Mouse (Mus musculus): ENCODE measurements around the gene Gabarapl2. TPM values are rescaled to one million over a fixed set of nuclear protein-coding genes. Genes with fewer than 3 reads are reported as not detected.
A peak's percentile ranks its signal among the peaks of the same experiment; 100 is the strongest.

Gabarapl2 gene
- polyA plus RNA-seq, 1 experiment from 2014 or later, result 182 TPM

- Histone ChIP-seq H3K4me2 (ENCODE audit: low read depth, severe bottlenecking) (peak overlapping the region; percentile 92), H3K4me3 (ENCODE audit: low read depth, low read length) (peak overlapping the region; percentile 78), H3K36me3 (ENCODE audit: control insufficient read depth, insufficient read depth, low read length) (peaks cover 3% of the 10 kb centered on the region; the same call in 1 of the 2 replicates), H3K27ac (replicated peaks; ENCODE audit: low read depth, low read length) (no peak overlapping the region), H3K9ac (ENCODE audit: low read length) (peak overlapping the region; percentile 61), H3K4me1 (ENCODE audit: control insufficient read depth, insufficient read depth, low read length) (peaks cover 9% of the 10 kb centered on the region), H3K27me3 (ENCODE audit: control insufficient read depth, insufficient read depth, low read length) (no peaks in the 10 kb centered on the region), H3K9me3 (ENCODE audit: control insufficient read depth, low read length) (no peaks in the 10 kb centered on the region)
- 0 out of 2 replicates have a peak, but pooled peaks have one; percentile 14 for ATAC-seq (ENCODE audit: insufficient number of reproducible peaks, low FRiP score, low TSS enrichment, low read depth)
- DNase-seq (ENCODE audit: low spot score), result peak; percentile 65
- WGBS, result 0% methylated on average over 23 of the region's 23 CpGs
These were observed 575 bp downstream of the Gabarapl2 start for GRCm38 (mm10) chr8:111941101-111941454.

- Histone ChIP-seq H3K27ac (replicated peaks; ENCODE audit: low read depth, low read length) (no peak overlapping the region), H3K27me3 (ENCODE audit: control insufficient read depth, insufficient read depth, low read length) (no peaks in the 10 kb centered on the region), H3K4me2 (ENCODE audit: low read depth, severe bottlenecking) (no peak overlapping the region), H3K9ac (ENCODE audit: low read length) (no peak overlapping the region), H3K4me3 (ENCODE audit: low read depth, low read length) (no peak overlapping the region), H3K4me1 (ENCODE audit: control insufficient read depth, insufficient read depth, low read length) (peaks cover 9% of the 10 kb centered on the region), H3K9me3 (ENCODE audit: control insufficient read depth, low read length) (no peaks in the 10 kb centered on the region), H3K36me3 (ENCODE audit: control insufficient read depth, insufficient read depth, low read length) (peaks cover 6% of the 10 kb centered on the region; the same call in 1 of the 2 replicates)
- ATAC-seq (ENCODE audit: insufficient number of reproducible peaks, low FRiP score, low TSS enrichment, low read depth) (no peak), DNase-seq (ENCODE audit: low spot score) (no peak)
- WGBS, result 87% methylated on average over 2 of the region's 2 CpGs
These were observed 3.0 kb downstream of the Gabarapl2 start for GRCm38 (mm10) chr8:111943544-111943943.

GRCm38 (mm10) chr8:111947144-111947543, 6.6 kb downstream of the Gabarapl2 start:
- no peaks in the 10 kb centered on the region for H3K27me3 ChIP-seq (ENCODE audit: control insufficient read depth, insufficient read depth, low read length)
- WGBS, result 89% methylated on average over 2 of the region's 2 CpGs

GRCm38 (mm10) chr8:111947954-111948353, 7.5 kb downstream of the Gabarapl2 start:
- WGBS, result 94% methylated on average over 8 of the region's 8 CpGs
- Histone ChIP-seq H3K27ac (replicated peaks; ENCODE audit: low read depth, low read length) (no peak overlapping the region), H3K9me3 (ENCODE audit: control insufficient read depth, low read length) (no peaks in the 10 kb centered on the region), H3K9ac (ENCODE audit: low read length) (no peak overlapping the region), H3K4me2 (ENCODE audit: low read depth, severe bottlenecking) (no peak overlapping the region), H3K36me3 (ENCODE audit: control insufficient read depth, insufficient read depth, low read length) (peaks cover 10% of the 10 kb centered on the region; the same call in 1 of the 2 replicates), H3K27me3 (ENCODE audit: control insufficient read depth, insufficient read depth, low read length) (no peaks in the 10 kb centered on the region), H3K4me3 (ENCODE audit: low read depth, low read length) (no peak overlapping the region), H3K4me1 (ENCODE audit: control insufficient read depth, insufficient read depth, low read length) (no peaks in the 10 kb centered on the region)
- ATAC-seq (ENCODE audit: insufficient number of reproducible peaks, low FRiP score, low TSS enrichment, low read depth) (no peak), DNase-seq (ENCODE audit: low spot score) (no peak)

More at GRCm38 (mm10) chr8:111947144-111947543, 6.6 kb downstream of the Gabarapl2 start:
- DNase-seq (ENCODE audit: low spot score) (no peak), ATAC-seq (ENCODE audit: insufficient number of reproducible peaks, low FRiP score, low TSS enrichment, low read depth) (no peak)
- H3K9me3 ChIP-seq (ENCODE audit: control insufficient read depth, low read length), result no peaks in the 10 kb centered on the region
- H3K4me2 ChIP-seq (ENCODE audit: low read depth, severe bottlenecking), result no peak overlapping the region
- H3K9ac ChIP-seq (ENCODE audit: low read length), result no peak overlapping the region
- H3K36me3 ChIP-seq (ENCODE audit: control insufficient read depth, insufficient read depth, low read length), result peaks cover 10% of the 10 kb centered on the region; the same call in 1 of the 2 replicates
- no peaks in the 10 kb centered on the region for H3K4me1 ChIP-seq (ENCODE audit: control insufficient read depth, insufficient read depth, low read length)
- H3K4me3 ChIP-seq (ENCODE audit: low read depth, low read length), result no peak overlapping the region
- H3K27ac ChIP-seq (replicated peaks; ENCODE audit: low read depth, low read length), result no peak overlapping the region

- DNase-seq (ENCODE audit: low spot score) (no peak), ATAC-seq (ENCODE audit: insufficient number of reproducible peaks, low FRiP score, low TSS enrichment, low read depth) (no peak)
- no peaks in the 10 kb centered on the region for H3K9me3 ChIP-seq (ENCODE audit: control insufficient read depth, low read length)
- H3K4me2 ChIP-seq (ENCODE audit: low read depth, severe bottlenecking), result no peak overlapping the region
- H3K9ac ChIP-seq (ENCODE audit: low read length), result no peak overlapping the region
- H3K27ac ChIP-seq (replicated peaks; ENCODE audit: low read depth, low read length), result no peak overlapping the region
- 92% methylated on average over 3 of the region's 3 CpGs for WGBS
- H3K4me1 ChIP-seq (ENCODE audit: control insufficient read depth, insufficient read depth, low read length), result no peaks in the 10 kb centered on the region
- H3K27me3 ChIP-seq (ENCODE audit: control insufficient read depth, insufficient read depth, low read length), result no peaks in the 10 kb centered on the region
- H3K36me3 ChIP-seq (ENCODE audit: control insufficient read depth, insufficient read depth, low read length), result peaks cover 11% of the 10 kb centered on the region
- H3K4me3 ChIP-seq (ENCODE audit: low read depth, low read length), result no peak overlapping the region
These were observed 10.3 kb downstream of the Gabarapl2 start for GRCm38 (mm10) chr8:111950846-111951245.

GRCm38 (mm10) chr8:111951317-111951716, 10.8 kb downstream of the Gabarapl2 start:
- Histone ChIP-seq H3K4me1 (ENCODE audit: control insufficient read depth, insufficient read depth, low read length) (no peaks in the 10 kb centered on the region), H3K4me3 (ENCODE audit: low read depth, low read length) (no peak overlapping the region), H3K9ac (ENCODE audit: low read length) (no peak overlapping the region), H3K36me3 (ENCODE audit: control insufficient read depth, insufficient read depth, low read length) (peaks cover 10% of the 10 kb centered on the region), H3K27ac (replicated peaks; ENCODE audit: low read depth, low read length) (no peak overlapping the region), H3K4me2 (ENCODE audit: low read depth, severe bottlenecking) (no peak overlapping the region), H3K27me3 (ENCODE audit: control insufficient read depth, insufficient read depth, low read length) (no peaks in the 10 kb centered on the region), H3K9me3 (ENCODE audit: control insufficient read depth, low read length) (no peaks in the 10 kb centered on the region)
- ATAC-seq (ENCODE audit: insufficient number of reproducible peaks, low FRiP score, low TSS enrichment, low read depth) (no peak), DNase-seq (ENCODE audit: low spot score) (no peak)
- 93% methylated on average over 7 of the region's 7 CpGs for WGBS

GRCm38 (mm10) chr8:111951936-111952335, 11.4 kb downstream of the Gabarapl2 start:
- WGBS, result 96% methylated on average over 5 of the region's 5 CpGs
- Histone ChIP-seq H3K4me1 (ENCODE audit: control insufficient read depth, insufficient read depth, low read length) (no peaks in the 10 kb centered on the region), H3K27me3 (ENCODE audit: control insufficient read depth, insufficient read depth, low read length) (no peaks in the 10 kb centered on the region), H3K4me2 (ENCODE audit: low read depth, severe bottlenecking) (no peak overlapping the region), H3K36me3 (ENCODE audit: control insufficient read depth, insufficient read depth, low read length) (peaks cover 10% of the 10 kb centered on the region), H3K4me3 (ENCODE audit: low read depth, low read length) (no peak overlapping the region), H3K9me3 (ENCODE audit: control insufficient read depth, low read length) (no peaks in the 10 kb centered on the region), H3K27ac (replicated peaks; ENCODE audit: low read depth, low read length) (no peak overlapping the region), H3K9ac (ENCODE audit: low read length) (no peak overlapping the region)
- ATAC-seq (ENCODE audit: insufficient number of reproducible peaks, low FRiP score, low TSS enrichment, low read depth) (no peak), DNase-seq (ENCODE audit: low spot score) (no peak)

- Histone ChIP-seq H3K4me2 (ENCODE audit: low read depth, severe bottlenecking) (no peak overlapping the region), H3K4me3 (ENCODE audit: low read depth, low read length) (no peak overlapping the region), H3K27me3 (ENCODE audit: control insufficient read depth, insufficient read depth, low read length) (no peaks in the 10 kb centered on the region), H3K36me3 (ENCODE audit: control insufficient read depth, insufficient read depth, low read length) (peaks cover 6% of the 10 kb centered on the region), H3K9me3 (ENCODE audit: control insufficient read depth, low read length) (no peaks in the 10 kb centered on the region), H3K27ac (replicated peaks; ENCODE audit: low read depth, low read length) (no peak overlapping the region), H3K9ac (ENCODE audit: low read length) (no peak overlapping the region), H3K4me1 (ENCODE audit: control insufficient read depth, insufficient read depth, low read length) (no peaks in the 10 kb centered on the region)
- 77% methylated on average over 4 of the region's 4 CpGs for WGBS
- DNase-seq (ENCODE audit: low spot score), result no peak
- no peak for ATAC-seq (ENCODE audit: insufficient number of reproducible peaks, low FRiP score, low TSS enrichment, low read depth)
These were observed 14.5 kb downstream of the Gabarapl2 start for GRCm38 (mm10) chr8:111954844-111955594.

Data from limb, embryonic 11.5 days (tissue).